Mouse (Mus musculus) heart, embryonic 13.5 days (tissue): ENCODE data around the gene Anks1b. TPM values are rescaled to one million over a fixed set of nuclear protein-coding genes. Genes with fewer than 3 reads are reported as not detected.

Experiments
- ATAC-seq: fragments of 200-750 bp; cut with Nextera tagmentation; 2 replicates; pipeline ENCODE4 v1.8.0; 2017; ENCODE audit warnings: moderate TSS enrichment; ENCODE audit not compliant: insufficient number of reproducible peaks, low FRiP score, low TSS enrichment; ENCODE audit errors: extremely low read depth
- H3K27ac ChIP-seq: fragments of 300-500 bp; sonication (generic); replicated peaks from 2 replicates; pipeline ENCODE4 v1.5.1; 2015; ENCODE audit warnings: moderate library complexity, mild to moderate bottlenecking, inconsistent platforms
- H3K27me3 ChIP-seq: fragments of 300-500 bp; sonication (generic); replicated peaks from 2 replicates; pipeline ENCODE4 v1.6.1; 2015; ENCODE audit warnings: mild to moderate bottlenecking, inconsistent platforms
- H3K36me3 ChIP-seq: fragments of 300-500 bp; sonication (generic); 2 replicates; pipeline ENCODE4 v1.6.1; 2015; ENCODE audit warnings: mild to moderate bottlenecking, inconsistent platforms
- H3K4me1 ChIP-seq: fragments of 300-500 bp; sonication (generic); 2 replicates; pipeline ENCODE4 v1.6.1; 2015; ENCODE audit warnings: inconsistent platforms
- H3K4me2 ChIP-seq: fragments of 300-500 bp; sonication (generic); 2 replicates; pipeline ENCODE4 v1.6.1; 2015; ENCODE audit warnings: inconsistent platforms, mild to moderate bottlenecking, moderate library complexity
- H3K4me3 ChIP-seq: fragments of 300-500 bp; sonication (generic); 2 replicates; pipeline ENCODE4 v1.5.1; 2015; ENCODE audit warnings: moderate library complexity, mild to moderate bottlenecking, inconsistent platforms
- H3K9ac ChIP-seq: fragments of 300-500 bp; sonication (generic); 2 replicates; pipeline ENCODE4 v1.6.1; 2015; ENCODE audit warnings: inconsistent platforms, mild to moderate bottlenecking, moderate library complexity
- H3K9me3 ChIP-seq: fragments of 300-500 bp; sonication (generic); 2 replicates; pipeline ENCODE4 v1.6.1; 2016; ENCODE audit warnings: inconsistent platforms
- WGBS: fragments of 180-500 bp; shearing (Covaris S2); methylation state at CpG from one replicate; pipeline ENCODE4 v1.1.7; 2015; ENCODE audit warnings: mixed read lengths; 5-methylcytosine and 5-hydroxymethylcytosine counted together
- polyA plus RNA-seq: library from polyadenylated mRNA; unstranded; fragments of >200 nt; fragmentation: Nextera tagmentation; extraction: Ambion mirVana; gene quantifications from 2 replicates; pipeline ENCODE4 v1.2.1, GENCODE M21; 2015

Gene Anks1b
- polyA plus RNA-seq, 1 experiment from 2014 or later: 0.64 TPM

GRCm38 (mm10) chr10:90974491-90974890 lies 1101.2 kb downstream of the Anks1b start:
- H3K4me1 ChIP-seq: peaks cover 7% of the 10 kb centered on the region
- H3K36me3 ChIP-seq: no peaks in the 10 kb centered on the region
- peaks cover 27% of the 10 kb centered on the region for H3K27me3 ChIP-seq
- ATAC-seq: no peak
- no peak overlapping the region for H3K9ac ChIP-seq
- 68% methylated on average over 6 of the region's 6 CpGs for WGBS
- no peak overlapping the region for H3K4me2 ChIP-seq
- H3K27ac ChIP-seq: no peak overlapping the region
- H3K4me3 ChIP-seq: no peak overlapping the region
- no peaks in the 10 kb centered on the region for H3K9me3 ChIP-seq

GRCm38 (mm10) chr10:90981811-90982210 lies 1108.5 kb downstream of the Anks1b start:
- no peaks in the 10 kb centered on the region for H3K9me3 ChIP-seq
- H3K27me3 ChIP-seq: no peaks in the 10 kb centered on the region
- peaks cover 10% of the 10 kb centered on the region for H3K4me1 ChIP-seq
- no peak overlapping the region for H3K4me2 ChIP-seq
- no peak for ATAC-seq
- H3K9ac ChIP-seq: no peak overlapping the region
- H3K27ac ChIP-seq: no peak overlapping the region
- peaks cover 9% of the 10 kb centered on the region for H3K36me3 ChIP-seq
- WGBS: 75% methylated on average over 4 of the region's 4 CpGs
- H3K4me3 ChIP-seq: no peak overlapping the region

- ATAC-seq: no peak
- H3K9ac ChIP-seq: no peak overlapping the region
- no peaks in the 10 kb centered on the region for H3K9me3 ChIP-seq
- H3K4me2 ChIP-seq: no peak overlapping the region
- H3K36me3 ChIP-seq: peaks cover 11% of the 10 kb centered on the region
- 69% methylated on average over 8 of the region's 8 CpGs for WGBS
- no peak overlapping the region for H3K4me3 ChIP-seq
- no peak overlapping the region for H3K27ac ChIP-seq
- H3K4me1 ChIP-seq: peaks cover 10% of the 10 kb centered on the region
- H3K27me3 ChIP-seq: no peaks in the 10 kb centered on the region
These were observed 1109.7 kb downstream of the Anks1b start for GRCm38 (mm10) chr10:90983046-90983445.

- Histone ChIP-seq H3K9me3 (no peaks in the 10 kb centered on the region), H3K36me3 (peaks cover 59% of the 10 kb centered on the region), H3K9ac (no peak overlapping the region), H3K27ac (no peak overlapping the region), H3K4me2 (no peak overlapping the region), H3K27me3 (no peaks in the 10 kb centered on the region), H3K4me1 (no peaks in the 10 kb centered on the region), H3K4me3 (no peak overlapping the region)
- WGBS: 79% methylated on average over 6 of the region's 6 CpGs
- no peak for ATAC-seq
These were observed 1117.0 kb downstream of the Anks1b start for GRCm38 (mm10) chr10:90990340-90990739.

- Histone ChIP-seq H3K9ac (no peak overlapping the region), H3K36me3 (peaks cover 77% of the 10 kb centered on the region), H3K27ac (no peak overlapping the region), H3K4me2 (no peak overlapping the region), H3K4me3 (no peak overlapping the region), H3K27me3 (no peaks in the 10 kb centered on the region), H3K9me3 (no peaks in the 10 kb centered on the region), H3K4me1 (no peaks in the 10 kb centered on the region)
- no peak for ATAC-seq
- 68% methylated on average over 6 of the region's 6 CpGs for WGBS
These were observed 1118.9 kb downstream of the Anks1b start for GRCm38 (mm10) chr10:90992237-90992636.

- no peak for ATAC-seq
- Histone ChIP-seq H3K27me3 (no peaks in the 10 kb centered on the region), H3K9me3 (no peaks in the 10 kb centered on the region), H3K4me1 (no peaks in the 10 kb centered on the region), H3K4me3 (no peak overlapping the region), H3K9ac (no peak overlapping the region), H3K36me3 (peaks cover 84% of the 10 kb centered on the region), H3K4me2 (no peak overlapping the region), H3K27ac (no peak overlapping the region)
- 85% methylated on average over 5 of the region's 5 CpGs for WGBS
These were observed 1120.6 kb downstream of the Anks1b start for GRCm38 (mm10) chr10:90993869-90994268.

- Histone ChIP-seq H3K27me3 (no peaks in the 10 kb centered on the region), H3K4me3 (no peak overlapping the region), H3K9me3 (no peaks in the 10 kb centered on the region), H3K4me1 (no peaks in the 10 kb centered on the region), H3K9ac (no peak overlapping the region), H3K4me2 (no peak overlapping the region), H3K36me3 (peaks cover 70% of the 10 kb centered on the region), H3K27ac (no peak overlapping the region)
- ATAC-seq: no peak
- 75% methylated on average over 5 of the region's 5 CpGs for whole genome bisulfite sequencing
These were observed 1126.6 kb downstream of the Anks1b start for GRCm38 (mm10) chr10:90999899-91000298.

GRCm38 (mm10) chr10:91001421-91001820 lies 1128.1 kb downstream of the Anks1b start:
- Histone ChIP-seq H3K4me3 (no peak overlapping the region), H3K9ac (no peak overlapping the region), H3K9me3 (no peaks in the 10 kb centered on the region), H3K27me3 (no peaks in the 10 kb centered on the region), H3K4me1 (no peaks in the 10 kb centered on the region), H3K36me3 (peaks cover 60% of the 10 kb centered on the region), H3K4me2 (no peak overlapping the region), H3K27ac (no peak overlapping the region)
- 78% methylated on average over 13 of the region's 13 CpGs for WGBS
- no peak for ATAC-seq

- no peaks in the 10 kb centered on the region for H3K27me3 ChIP-seq
- H3K27ac ChIP-seq: no peak overlapping the region
- 80% methylated on average over 12 of the region's 12 CpGs for WGBS
- peaks cover 60% of the 10 kb centered on the region for H3K36me3 ChIP-seq
- no peak overlapping the region for H3K9ac ChIP-seq
- no peak for ATAC-seq
- no peak overlapping the region for H3K4me2 ChIP-seq
- no peak overlapping the region for H3K4me3 ChIP-seq
- H3K9me3 ChIP-seq: no peaks in the 10 kb centered on the region
- no peaks in the 10 kb centered on the region for H3K4me1 ChIP-seq
These were observed 1132.7 kb downstream of the Anks1b start for GRCm38 (mm10) chr10:91005858-91006538.

Other genes starting within 250 kb of the Anks1b start
- 4.1 and 5.4 TPM in 2 replicates for gene Scyl2, start 187.2 kb upstream of the Anks1b start, polyA plus RNA-seq
- 21.5 and 25.4 TPM in 2 replicates for gene Actr6, start 141.2 kb upstream of the Anks1b start, polyA plus RNA-seq
- gene Uhrf1bp1l, start 128.5 kb upstream of the Anks1b start, polyA plus RNA-seq: 14.2 and 17.0 TPM in 2 replicates